Mouse (Mus musculus) kidney, adult 2 months (tissue): Measurements from ENCODE around the gene 2410137M14Rik. TPM values are rescaled to one million over a fixed set of nuclear protein-coding genes. Genes with fewer than 3 reads are reported as not detected.

ENCODE experiments used
- DNase-seq: peaks from one replicate; pipeline ENCODE4 v3.0.0; 2021
- H3K27ac ChIP-seq: fragments of 200-500 bp; 2 replicates; pipeline ENCODE4 v1.5.1; 2012; ENCODE audit warnings: low read depth, low read length, control low read depth, inconsistent platforms; ENCODE audit not compliant: insufficient read depth
- H3K27me3 ChIP-seq: fragments of 200-500 bp; replicated peaks from 2 replicates; pipeline ENCODE4 v1.6.1; 2012; ENCODE audit warnings: mild to moderate bottlenecking, moderate library complexity, low read length, inconsistent platforms; ENCODE audit not compliant: control insufficient read depth, insufficient read depth
- H3K36me3 ChIP-seq: fragments of 200-500 bp; 2 replicates; pipeline ENCODE4 v1.6.1; 2012; ENCODE audit warnings: mild to moderate bottlenecking, moderate library complexity, low read length, inconsistent platforms; ENCODE audit not compliant: control insufficient read depth, insufficient read depth
- H3K4me1 ChIP-seq: fragments of 200-500 bp; 2 replicates; pipeline ENCODE4 v1.6.1; 2011; ENCODE audit warnings: low read length; ENCODE audit not compliant: control insufficient read depth, insufficient read depth
- H3K4me3 ChIP-seq: fragments of 200-500 bp; 2 replicates; pipeline ENCODE4 v1.5.1; 2011; ENCODE audit warnings: mild to moderate bottlenecking, low read depth, low read length, control low read depth; ENCODE audit not compliant: insufficient read depth
- CTCF ChIP-seq: fragments of 200-500 bp; conservative IDR thresholded peaks from 2 replicates; pipeline ENCODE4 v1.5.1; 2011; ENCODE audit warnings: low read depth, mild to moderate bottlenecking, control low read depth, low read length, moderate library complexity, mixed read lengths; ENCODE audit not compliant: insufficient read depth, insufficient read length
- POLR2A ChIP-seq: fragments of 200-500 bp; IDR thresholded peaks from one replicate; pipeline ENCODE4 v1.6.1; 2011; ENCODE audit warnings: low read depth, low read length, control low read depth
- WGBS: fragments of 180-500 bp; shearing (Covaris S2); methylation state at CpG from one replicate; pipeline ENCODE4 v1.1.7; 2018; 5-methylcytosine and 5-hydroxymethylcytosine counted together
- polyA plus RNA-seq: library from polyadenylated mRNA; depleted of rRNA; stranded (reverse); fragments of >200 nt; gene quantifications from 2 replicates; pipeline ENCODE4 v1.2.3, GENCODE M21; 2012

The 2410137M14Rik gene
- polyA plus RNA-seq, 1 experiment: 0.25 TPM

- 70% methylated on average over 3 of the region's 3 CpGs for WGBS
- Histone ChIP-seq H3K4me1 (no peaks in the 10 kb centered on the region), H3K36me3 (no peaks in the 10 kb centered on the region), H3K4me3 (no peak overlapping the region), H3K27ac (no peak overlapping the region), H3K27me3 (no peaks in the 10 kb centered on the region)
- DNase-seq: no peak
- TF ChIP-seq CTCF: no peak
- TF ChIP-seq POLR2A: no peak
These were observed 37.3 kb upstream of the 2410137M14Rik start for GRCm38 (mm10) chr17:37018328-37018727.

GRCm38 (mm10) chr17:37016333-37016732 is 35.3 kb upstream of the 2410137M14Rik start:
- no peaks in the 10 kb centered on the region for H3K4me1 ChIP-seq
- DNase-seq: no peak
- no peak for TF ChIP-seq POLR2A
- TF ChIP-seq CTCF: no peak

GRCm38 (mm10) chr17:37012141-37012540 is 31.1 kb upstream of the 2410137M14Rik start:
- H3K4me1 ChIP-seq: peaks cover 4% of the 10 kb centered on the region; the same call in 1 of the 2 replicates
- TF ChIP-seq POLR2A: no peak
- no peak for TF ChIP-seq CTCF
- DNase-seq: no peak
- H3K4me3 ChIP-seq: no peak overlapping the region
- H3K36me3 ChIP-seq: no peaks in the 10 kb centered on the region
- WGBS: 70% methylated on average over 5 of the region's 5 CpGs
- H3K27ac ChIP-seq: no peak overlapping the region
- H3K27me3 ChIP-seq: no peaks in the 10 kb centered on the region

More at GRCm38 (mm10) chr17:37016333-37016732, 35.3 kb upstream of the 2410137M14Rik start:
- Histone ChIP-seq H3K27ac (no peak overlapping the region), H3K36me3 (no peaks in the 10 kb centered on the region), H3K27me3 (no peaks in the 10 kb centered on the region), H3K4me3 (no peak overlapping the region)

- H3K27ac ChIP-seq: no peak overlapping the region
- TF ChIP-seq POLR2A (no peak), CTCF (no peak)
- no peaks in the 10 kb centered on the region for H3K27me3 ChIP-seq
- no peak overlapping the region for H3K4me3 ChIP-seq
- peaks cover 4% of the 10 kb centered on the region; the same call in 1 of the 2 replicates for H3K4me1 ChIP-seq
- 84% methylated on average over 3 of the region's 3 CpGs for WGBS
- no peaks in the 10 kb centered on the region for H3K36me3 ChIP-seq
- DNase-seq: no peak
These were observed 30.7 kb upstream of the 2410137M14Rik start for GRCm38 (mm10) chr17:37011719-37012118.

- no peak overlapping the region for H3K27ac ChIP-seq
- DNase-seq: no peak
- WGBS: 91% methylated on average over 17 of the region's 17 CpGs
- H3K27me3 ChIP-seq: no peaks in the 10 kb centered on the region
- H3K4me1 ChIP-seq: peaks cover 4% of the 10 kb centered on the region; the same call in 1 of the 2 replicates
- H3K4me3 ChIP-seq: no peak overlapping the region
- no peaks in the 10 kb centered on the region for H3K36me3 ChIP-seq
- no peak for TF ChIP-seq POLR2A
These were observed 28.5 kb upstream of the 2410137M14Rik start for GRCm38 (mm10) chr17:37009460-37010042.

- DNase-seq: peak; percentile 69
- H3K36me3 ChIP-seq: no peaks in the 10 kb centered on the region
- H3K4me1 ChIP-seq: peaks cover 4% of the 10 kb centered on the region; the same call in 1 of the 2 replicates
- H3K4me3 ChIP-seq: no peak overlapping the region
- no peaks in the 10 kb centered on the region for H3K27me3 ChIP-seq
- H3K27ac ChIP-seq: no peak overlapping the region
- TF ChIP-seq CTCF (no peak), POLR2A (no peak)
- WGBS: 70% methylated on average over 6 of the region's 6 CpGs
These were observed 27.1 kb upstream of the 2410137M14Rik start for GRCm38 (mm10) chr17:37008161-37008560.

GRCm38 (mm10) chr17:37003366-37003765 is 22.3 kb upstream of the 2410137M14Rik start:
- WGBS: 43% methylated on average over 4 of the region's 4 CpGs
- H3K4me3 ChIP-seq: no peak overlapping the region

More at GRCm38 (mm10) chr17:37003366-37003765, 22.3 kb upstream of the 2410137M14Rik start:
- DNase-seq: no peak
- TF ChIP-seq POLR2A: no peak
- no peak for TF ChIP-seq CTCF
- Histone ChIP-seq H3K27ac (no peak overlapping the region), H3K4me1 (peaks cover 4% of the 10 kb centered on the region; the same call in 1 of the 2 replicates), H3K36me3 (no peaks in the 10 kb centered on the region), H3K27me3 (no peaks in the 10 kb centered on the region)
